Mouse (Mus musculus) right cerebral cortex, postnatal 14 days (tissue): ENCODE measurements around the gene Adgrg5.
A peak's percentile ranks its signal among the peaks of the same experiment; 100 is the strongest.

ENCODE experiments used
- DNase-seq: peaks from one replicate; pipeline ENCODE4 v3.0.0; 2022

The Adgrg5 gene

DNA sequence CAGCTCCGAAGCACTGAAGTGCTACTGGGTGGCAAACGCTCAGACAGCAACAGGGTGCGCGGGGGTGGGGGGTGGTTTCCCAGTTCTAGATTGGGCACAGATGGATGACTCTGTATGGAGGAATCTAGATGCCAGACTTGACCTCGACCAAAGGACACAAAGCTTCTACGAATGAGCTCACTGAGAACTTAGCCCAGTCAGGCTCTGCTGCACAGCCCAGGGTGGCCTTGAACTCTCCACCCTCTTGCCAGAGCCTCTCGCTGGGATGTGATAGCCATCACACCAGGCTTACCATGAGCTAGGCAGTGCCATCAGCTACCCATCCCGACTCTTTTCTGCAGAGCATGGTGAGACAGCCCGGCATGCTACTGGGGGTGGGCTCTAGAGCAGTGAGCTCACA lies 50.3 kb downstream of the Adgrg5 start:
- DNase-seq = no peak

DNA sequence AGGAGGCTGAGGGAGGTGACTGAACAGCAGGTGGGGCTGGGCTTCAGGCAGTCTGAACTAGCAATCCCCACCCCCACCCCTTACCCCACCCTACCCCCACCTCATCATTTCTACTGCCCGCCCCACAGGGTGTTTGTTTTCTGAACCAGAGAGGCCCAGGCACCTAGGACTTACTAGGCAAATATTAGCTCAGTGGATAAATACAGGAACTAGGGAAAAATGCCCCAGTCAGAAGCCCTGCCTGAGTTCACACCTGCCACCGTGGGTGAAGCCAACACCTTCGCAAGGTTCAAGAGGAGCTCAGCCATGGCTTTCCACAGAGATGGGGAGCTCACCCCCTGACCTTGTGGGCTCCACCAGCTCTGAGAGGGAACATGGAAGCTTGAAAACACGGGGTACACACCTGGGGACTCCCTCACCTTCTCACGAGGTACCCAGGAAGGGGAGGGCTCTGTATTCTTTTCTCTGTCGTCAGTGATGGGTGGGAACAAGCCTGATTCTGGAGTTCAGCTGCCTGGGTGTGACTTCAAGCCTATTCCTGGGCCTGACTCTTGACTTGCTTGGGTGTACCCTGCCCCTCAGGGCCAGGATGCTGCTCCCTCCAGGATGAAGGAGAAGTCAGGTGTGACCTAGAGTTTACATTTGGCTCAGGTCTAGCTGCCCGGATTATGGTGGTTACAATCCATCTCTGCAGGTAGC lies 51.1 kb downstream of the Adgrg5 start, which contains the start of gene Adgrg1:
Gene Adgrg1 (plus strand): TSS at position 285 of the 699 bp plus-strand sequence.
- DNase-seq = no peak

DNA sequence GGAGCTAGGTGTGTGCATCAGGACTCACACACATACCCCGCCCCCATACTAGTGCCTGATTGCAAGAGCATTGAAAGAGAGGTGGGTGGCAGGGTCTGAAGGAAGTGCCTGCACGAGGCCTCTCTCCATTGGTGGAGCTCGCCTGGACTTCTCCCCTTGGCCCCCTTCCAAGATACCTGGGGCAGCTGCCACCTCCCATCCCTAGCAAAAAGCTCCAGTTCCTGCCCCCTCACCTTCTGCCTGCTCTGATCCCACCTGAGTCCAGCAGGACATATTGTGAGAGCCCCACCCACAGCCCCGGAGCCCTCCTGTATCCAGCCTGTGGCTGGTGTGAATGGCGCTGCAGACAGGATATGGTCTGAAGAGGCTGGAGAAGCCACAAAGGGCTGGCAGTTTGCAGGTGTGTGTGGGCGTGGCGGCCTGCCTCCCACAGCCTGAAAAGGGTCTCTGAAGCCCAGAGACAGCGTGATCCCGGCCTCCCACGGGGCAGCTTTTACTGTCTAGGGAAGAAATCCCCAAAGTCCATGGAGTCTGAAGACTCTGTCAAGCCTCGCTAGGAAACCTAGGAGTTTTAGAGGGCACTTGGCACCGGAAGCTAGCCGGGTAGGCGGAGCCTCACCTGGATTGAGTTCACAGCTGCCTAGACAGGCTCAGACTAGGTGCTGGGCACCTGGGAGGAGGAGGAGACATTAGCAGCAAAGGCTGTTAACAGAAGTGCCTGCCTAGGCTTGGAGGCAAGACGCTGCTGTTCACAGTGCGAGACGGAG lies 53.3 kb downstream of the Adgrg5 start:
- DNase-seq = no peak

DNA sequence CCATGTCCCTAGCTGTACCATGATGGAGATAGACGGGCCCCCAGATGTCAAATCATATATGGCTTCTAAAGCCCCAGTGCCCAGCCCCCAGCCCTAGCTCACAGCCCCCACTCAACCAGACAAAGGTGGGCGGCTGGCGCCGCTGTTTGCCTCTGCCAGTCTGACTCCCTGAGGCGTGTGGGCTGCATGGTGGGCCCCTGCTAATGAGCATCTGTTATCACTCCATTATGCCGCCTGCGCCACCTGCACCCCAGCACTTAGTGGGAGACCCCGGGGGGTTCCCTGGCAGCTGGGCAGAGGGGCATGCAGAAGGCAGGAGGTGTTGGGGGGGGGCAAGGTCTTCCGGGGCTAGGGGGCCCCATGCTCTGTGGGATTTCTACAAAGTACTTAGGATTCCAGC lies 54.6 kb downstream of the Adgrg5 start:
- DNase-seq = no peak

- DNase-seq = no peak
These were observed 55.3 kb downstream of the Adgrg5 start for GRCm38 (mm10) chr8:94978593-94979319.

DNA sequence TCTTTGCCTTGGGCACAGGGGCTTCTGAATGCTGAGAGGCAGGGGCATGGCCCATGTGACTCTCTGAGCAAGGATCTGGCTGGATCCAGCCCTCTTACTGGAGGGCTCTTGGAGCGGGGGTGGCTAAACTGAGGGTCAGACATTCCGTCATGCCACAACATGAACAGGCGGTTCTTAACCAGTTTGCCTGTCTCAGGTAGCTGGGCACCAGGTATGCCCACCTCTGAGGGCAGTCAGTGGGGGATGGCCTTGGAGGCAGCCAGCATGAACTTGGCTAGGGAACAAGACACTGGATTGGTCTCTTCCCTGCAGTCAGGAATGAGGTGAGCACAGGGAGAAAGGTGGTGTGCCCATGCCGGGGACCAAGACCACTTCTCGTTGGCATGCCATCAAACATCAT lies 56.7 kb downstream of the Adgrg5 start:
- no peak for DNase-seq

- no peak for DNase-seq
These were observed 57.5 kb downstream of the Adgrg5 start for GRCm38 (mm10) chr8:94980976-94981375.

DNA sequence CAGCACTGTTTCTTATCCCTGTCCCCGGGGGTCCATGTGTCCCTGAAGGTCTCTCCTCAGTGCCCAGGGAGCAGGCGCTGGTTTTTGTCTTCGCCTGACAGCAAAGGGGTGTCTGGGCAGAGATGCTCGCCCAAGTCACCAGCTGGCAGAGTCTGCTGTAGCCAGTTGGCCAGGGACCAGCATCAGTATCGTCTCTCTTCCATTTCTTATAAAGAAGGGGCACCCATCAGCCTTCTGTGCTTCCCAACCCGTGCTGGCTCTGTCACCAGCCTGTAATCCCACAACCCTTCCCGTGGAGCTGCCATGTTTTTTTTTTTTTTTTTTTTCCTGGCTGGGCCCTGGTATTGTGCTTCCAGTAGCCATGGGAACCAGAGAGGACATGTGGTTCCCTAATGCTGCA lies 58.4 kb downstream of the Adgrg5 start:
- DNase-seq = no peak

GRCm38 (mm10) chr8:94983146-94983545 lies 59.7 kb downstream of the Adgrg5 start:
- DNase-seq = no peak

DNA sequence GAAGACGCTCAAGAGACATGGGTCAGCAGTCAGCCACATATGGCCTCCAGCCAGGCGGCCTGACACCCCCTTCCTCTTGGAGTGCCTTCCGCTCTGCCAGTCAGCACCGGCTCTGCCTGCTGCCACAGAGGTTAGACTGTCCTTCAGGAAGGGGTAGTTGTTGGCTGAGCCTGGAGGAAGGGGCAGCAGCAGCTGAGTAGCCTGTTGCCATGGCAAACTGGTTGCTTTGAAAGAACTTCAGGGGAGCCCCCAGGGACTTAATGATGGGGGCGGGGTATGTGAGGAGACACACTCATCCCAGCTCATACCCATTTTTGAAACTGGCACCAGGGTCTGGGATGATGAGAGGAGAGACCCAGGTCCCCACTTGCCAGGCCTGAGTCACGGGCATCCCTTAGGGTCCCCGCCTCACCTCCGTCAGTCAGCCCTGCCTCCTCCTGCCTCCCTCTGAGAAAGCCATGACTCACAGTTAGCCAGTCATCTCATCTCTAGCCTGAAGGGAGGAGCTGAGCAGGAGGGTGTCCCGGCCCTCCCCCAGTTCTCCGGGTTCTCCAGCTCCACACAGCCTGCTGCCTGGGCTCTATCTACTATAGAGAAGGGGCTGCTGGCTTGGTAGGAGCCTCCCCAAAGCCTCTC lies 60.5 kb downstream of the Adgrg5 start:
- peak; percentile 61 for DNase-seq

DNA sequence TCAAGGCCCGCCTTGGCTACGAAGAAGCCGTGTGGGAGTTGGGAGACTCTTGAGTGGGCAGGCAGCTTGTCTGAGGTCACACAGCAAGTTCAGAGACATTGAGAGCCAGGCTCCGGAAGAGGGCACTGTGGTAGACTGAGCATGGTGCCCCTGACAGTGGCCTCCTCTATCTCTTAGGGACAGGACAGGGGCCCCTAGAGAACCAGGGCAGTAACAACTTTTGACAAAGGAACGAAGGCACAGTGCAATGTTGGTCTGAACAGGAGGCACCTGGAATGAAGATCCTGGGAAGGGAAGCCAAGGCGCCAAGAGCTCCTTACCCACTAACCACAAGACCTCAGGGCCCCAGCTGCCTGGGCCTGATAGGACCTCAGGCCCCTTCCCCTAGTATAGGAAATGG lies 61.5 kb downstream of the Adgrg5 start:
- DNase-seq = no peak

GRCm38 (mm10) chr8:94986676-94987075 lies 63.2 kb downstream of the Adgrg5 start:
- peak; percentile 56 for DNase-seq

DNA sequence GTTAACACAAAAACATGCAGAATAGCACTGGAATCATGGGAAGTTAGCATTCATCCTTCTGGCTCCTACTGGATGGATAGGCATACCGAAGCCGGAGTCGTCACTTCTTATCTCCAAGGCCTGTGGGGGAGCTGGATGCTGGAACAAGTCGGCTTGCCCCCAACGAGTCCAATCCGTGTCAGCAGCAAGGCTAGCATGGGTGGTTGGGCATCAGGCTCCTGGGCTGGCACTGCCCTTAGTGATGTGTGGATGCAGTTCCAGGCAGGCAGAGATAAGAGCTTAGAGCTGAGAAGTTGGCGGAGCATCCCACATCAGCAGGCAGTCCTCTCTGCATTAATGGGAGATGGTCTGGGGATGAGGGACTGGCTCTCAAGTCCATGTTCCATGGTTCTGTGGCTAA lies 64.1 kb downstream of the Adgrg5 start:
- DNase-seq = no peak

DNA sequence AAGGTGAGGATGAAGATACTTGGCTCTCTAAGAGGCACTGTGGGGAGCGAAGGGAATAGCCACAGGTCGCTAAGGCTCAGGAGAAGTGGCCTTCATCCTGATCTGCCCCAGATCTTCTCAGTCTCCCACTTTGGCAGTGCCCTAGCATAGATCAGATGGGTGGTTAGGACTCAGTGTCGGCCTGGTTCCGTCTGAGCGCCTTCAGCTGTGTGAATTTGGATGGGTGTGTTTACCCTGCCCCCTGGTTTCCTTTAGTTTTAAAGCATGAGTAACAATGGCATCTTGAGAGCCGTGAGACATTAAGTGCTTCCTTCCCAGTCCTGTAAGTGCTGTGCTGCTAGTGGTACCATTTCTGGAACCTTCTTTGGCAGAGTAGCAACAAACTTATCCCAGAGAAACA lies 65.1 kb downstream of the Adgrg5 start:
- no peak for DNase-seq

DNA sequence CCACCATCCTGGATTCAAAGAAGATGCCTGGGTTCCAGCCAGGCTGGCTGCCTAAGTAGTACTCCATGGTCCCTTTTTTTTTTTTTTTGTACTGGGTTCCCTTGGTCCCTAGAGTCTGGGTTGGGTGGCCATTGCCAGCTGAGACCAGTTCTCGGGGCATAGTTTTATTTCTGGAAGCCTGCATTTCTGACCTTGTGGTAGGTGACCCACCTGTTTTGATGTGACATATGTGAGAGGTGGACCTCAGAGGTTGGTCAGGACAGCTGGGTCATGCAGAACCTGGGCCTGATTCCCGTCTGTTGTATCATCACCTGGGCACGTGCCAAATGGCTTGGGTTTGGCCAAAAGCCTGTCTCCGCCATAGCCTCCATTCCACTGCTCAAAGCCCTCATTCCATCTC lies 66.2 kb downstream of the Adgrg5 start:
- no peak for DNase-seq

DNA sequence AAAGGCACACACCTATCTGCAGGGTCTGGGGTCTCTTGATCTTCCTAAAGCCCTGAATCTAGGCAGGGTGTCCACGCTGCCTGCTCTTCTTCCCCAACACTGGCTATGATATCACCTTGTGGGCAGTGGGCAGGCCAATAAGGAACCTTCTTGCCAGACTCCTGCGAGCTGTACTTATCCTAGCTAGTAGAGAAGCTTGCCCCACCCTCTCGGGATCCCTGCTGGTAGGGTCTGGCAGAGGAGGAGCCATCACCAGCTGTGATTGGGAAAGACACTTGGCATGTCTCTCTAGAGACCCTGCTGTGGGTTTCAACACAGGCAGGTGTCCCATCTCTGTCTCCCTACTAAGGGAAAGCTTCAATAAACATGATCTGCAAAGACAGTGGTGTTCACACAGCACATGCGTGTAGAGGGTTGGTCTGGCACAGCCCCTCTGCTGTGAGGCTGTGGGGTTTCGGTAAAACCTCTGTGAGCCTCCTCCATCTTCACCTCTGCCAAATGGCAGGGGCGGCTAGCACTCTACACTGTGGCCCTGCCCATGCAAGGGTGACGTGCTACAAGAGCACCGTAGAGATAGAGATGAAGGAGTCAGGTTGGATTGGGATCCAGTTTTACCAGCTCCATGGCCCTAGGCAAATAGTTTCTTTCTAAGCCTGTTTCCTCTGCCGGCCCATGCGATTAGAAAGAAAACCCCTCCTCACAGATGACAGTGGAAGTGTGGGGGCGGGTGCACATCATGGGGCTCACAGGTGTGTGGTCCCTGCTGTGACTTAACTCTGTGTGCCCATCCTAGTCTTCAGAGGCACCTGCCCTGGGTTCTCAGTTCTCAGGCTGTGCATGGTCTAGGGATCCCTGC lies 67.3 kb downstream of the Adgrg5 start:
- DNase-seq = no peak

GRCm38 (mm10) chr8:94991454-94991994 lies 68.0 kb downstream of the Adgrg5 start:
- DNase-seq = no peak

DNA sequence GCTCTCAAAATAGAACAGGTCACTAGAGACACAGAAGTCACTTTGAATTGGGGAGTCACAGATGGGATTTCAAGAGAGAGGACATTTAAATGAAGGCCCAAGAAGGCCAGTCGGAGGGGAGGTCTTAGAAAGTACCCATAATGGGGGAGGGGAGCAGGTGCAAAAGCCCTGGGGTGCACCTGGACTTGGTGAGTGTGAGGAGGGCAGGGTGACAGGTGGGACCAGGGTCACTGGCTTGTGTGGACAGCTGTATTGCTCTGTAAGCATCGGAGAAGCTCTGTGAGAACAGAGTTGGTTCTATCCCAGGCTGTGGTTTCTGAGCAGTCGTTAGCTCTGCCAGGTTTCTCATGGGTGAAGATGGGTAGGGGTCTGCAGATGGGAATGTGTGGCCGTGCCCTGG lies 68.5 kb downstream of the Adgrg5 start:
- no peak for DNase-seq

- DNase-seq = peak; percentile 70
These were observed 69.0 kb downstream of the Adgrg5 start for GRCm38 (mm10) chr8:94992534-94992933.
